In genomic region chr2:132107611-132108010, GRCm38 (mm10) we compare ENCODE assay signal across 9 mouse cellular contexts. TPM values are rescaled to one million over a fixed set of nuclear protein-coding genes. Genes with fewer than 3 reads are reported as not detected.
A peak's percentile ranks its signal among the peaks of the same experiment; 100 is the strongest.
DNase-seq lines count a peak whose midpoint lies in the region; ATAC-seq lines count a peak whose summit lies in the region.
"Had no signal": no experiment of that assay in that cellular context is flagged by ENCODE, and none has a peak within 500 bp of the region (broad histone marks: within the 10 kb centered on the region; RNA-seq: fewer than 3 reads in every experiment).

No protein-coding gene starts in this region.

- H3K36me3 ChIP-seq in macrophage (ENCODE audit: inconsistent target), result peaks cover 6% of the 10 kb centered on the region; the same call in 1 of the 2 replicates
- H3K36me3 ChIP-seq in forebrain, embryonic 14.5 days (ENCODE audit: control insufficient read depth, insufficient read depth, low read length), result no peaks in the 10 kb centered on the region
- H3K36me3 ChIP-seq: liver, embryonic 15.5 days had no signal

- no peak overlapping the region for H3K4me2 ChIP-seq in forebrain, embryonic 14.5 days (ENCODE audit: low read length)
- H3K4me2 ChIP-seq: liver, embryonic 15.5 days had no signal

- intact Hi-C loops in heart, postnatal 14 days (cut with DNase I), result no loop called here

- no peaks in the 10 kb centered on the region for H3K4me1 ChIP-seq in forebrain, embryonic 14.5 days (ENCODE audit: control insufficient read depth, insufficient read depth, low read length)

- no peak overlapping the region for H3K9ac ChIP-seq in forebrain, embryonic 14.5 days (ENCODE audit: low read length)
- H3K9ac ChIP-seq: liver, embryonic 15.5 days had no signal

- peaks cover 98% of the 10 kb centered on the region for H3K79me2 ChIP-seq in macrophage (ENCODE audit: inconsistent target)

- no peaks in the 10 kb centered on the region for H3K27me3 ChIP-seq in forebrain, embryonic 14.5 days (replicated peaks; ENCODE audit: control insufficient read depth, insufficient read depth, low read length)
- H3K27me3 ChIP-seq: liver, embryonic 15.5 days had no signal

- peak overlapping the region; percentile 54 for H3K27ac ChIP-seq in macrophage
- no peak overlapping the region for H3K27ac ChIP-seq in forebrain, embryonic 14.5 days (ENCODE audit: low read depth, low read length)
- H3K27ac ChIP-seq: liver, embryonic 15.5 days had no signal

- WGBS in macrophage (ENCODE audit: missing documents), result 94% methylated on average over 5 of the region's 9 CpGs
- WGBS in forebrain, embryonic 14.5 days, result 68% methylated on average over 9 of the region's 9 CpGs

- DNase-seq in layer of hippocampus, adult 11-12 months (ENCODE audit: low spot score), result peak; percentile 66
- no peak for DNase-seq in layer of hippocampus, postnatal 25 days (ENCODE audit: extremely low spot score in 1 of 2, low spot score in 1 of 2)
- DNase-seq in cerebellum, postnatal 10 days, result peak; percentile 37 to 48
- peak; percentile 53 to 62 for DNase-seq in heart, postnatal 14 days
- no peak for DNase-seq in spleen, postnatal 14 days (ENCODE audit: low spot score in 2 of 2)
- no peak for DNase-seq in forebrain, embryonic 14.5 days (ENCODE audit: low spot score)

- H3K4me3 ChIP-seq in macrophage (ENCODE audit: inconsistent target), result no peak overlapping the region
- no peak overlapping the region for H3K4me3 ChIP-seq in forebrain, embryonic 14.5 days (ENCODE audit: low read depth, low read length)
- H3K4me3 ChIP-seq: liver, embryonic 15.5 days had no signal

- H3K9me3 ChIP-seq in forebrain, embryonic 14.5 days (replicated peaks; ENCODE audit: control insufficient read depth, low read length), result no peaks in the 10 kb centered on the region
- H3K9me3 ChIP-seq: liver, embryonic 15.5 days had no signal

- ATAC-seq in monocyte, adult 5-6 weeks (replicated peaks; ENCODE audit: insufficient number of reproducible peaks, low FRiP score, low TSS enrichment, poor library complexity, severe bottlenecking), result no peak
- no peak for ATAC-seq in forebrain, embryonic 14.5 days

RNA-seq across cellular contexts. Expression of gene Slc23a2, which starts 37.3 kb away (rescaled TPM):
- total RNA-seq in layer of hippocampus, postnatal 25 days (2021), result 10 to 100 TPM; 90.9 to 94.0 TPM
- total RNA-seq in heart, postnatal 14 days (2021), result 10 to 100 TPM; 15.4 to 16.0 TPM
- total RNA-seq in macrophage (2018; cell fraction: chromatin; rRNA removed), result 100 to 1,000 TPM; 118 to 357 (median 244) TPM
- 100 to 1,000 TPM in 7 of 26 experiments, 10 to 100 TPM in 19; 71.9 to 117 (median 91.5) TPM for total RNA-seq in macrophage (2018; cell fraction: cytosol; rRNA removed)
- 100 to 1,000 TPM; 142 to 294 (median 219) TPM for total RNA-seq in macrophage (2018; cell fraction: nucleus; rRNA removed)
- 42.4 to 55.7 TPM (median 53.2 TPM) in 3 replicates for polyA plus RNA-seq in macrophage (2018)
- total RNA-seq in monocyte, adult 5-6 weeks (2017), result 15.0 to 28.8 TPM (median 17.0 TPM) in 3 replicates
- 19.3 and 25.3 TPM in 2 replicates for polyA plus RNA-seq in forebrain, embryonic 14.5 days (2014; fragmentation: Nextera tagmentation; extraction: Ambion mirVana)

Comparison
In these comparisons a context has a peak if more than half of its experiments do, and no peak if none do; other contexts are left out.
1. DNase-seq: peak in layer of hippocampus, adult 11-12 months (single experiment), cerebellum, postnatal 10 days (2 of 2) and heart, postnatal 14 days (2 of 2); none in layer of hippocampus, postnatal 25 days (0 of 2), spleen, postnatal 14 days (0 of 2) and forebrain, embryonic 14.5 days (single experiment).